Mouse (Mus musculus) gastrocnemius, adult 18-20 months (tissue): ENCODE measurements around the gene Dtx2. TPM values are rescaled to one million over a fixed set of nuclear protein-coding genes. Genes with fewer than 3 reads are reported as not detected.

ENCODE experiments used
- DNase-seq: peaks from one replicate; pipeline ENCODE4 v3.0.0; 2021; ENCODE audit warnings: low spot score
- long read RNA-seq, 2 experiments: library from polyadenylated mRNA; stranded (forward); transcript quantifications; one replicate each; pipeline ENCODE4 v2.0.0; 2021
- total RNA-seq, 2 experiments: library from RNA; stranded (reverse); gene quantifications; 2 replicates each; pipeline ENCODE4 v1.2.3; 2021

Gene Dtx2
- total RNA-seq, result 1 to 10 TPM; 7.4 to 7.6 TPM
- long read RNA-seq, experiment 1, transcript Dtx2-204 (10 exons, 2,493 nt), result major isoform, 10 of 14 reads
- long read RNA-seq, experiment 1, partial matches to known transcripts, result 3 of 14 reads
- long read RNA-seq, experiment 1, other reads (novel, unspliced or antisense), result 1 of 14 reads
- long read RNA-seq, experiment 2, transcript Dtx2-204 (10 exons, 2,493 nt), result major isoform, 5 of 8 reads
- long read RNA-seq, experiment 2, partial matches to known transcripts, result 2 of 8 reads
- long read RNA-seq, experiment 2, other reads (novel, unspliced or antisense), result 1 of 8 reads

DNA sequence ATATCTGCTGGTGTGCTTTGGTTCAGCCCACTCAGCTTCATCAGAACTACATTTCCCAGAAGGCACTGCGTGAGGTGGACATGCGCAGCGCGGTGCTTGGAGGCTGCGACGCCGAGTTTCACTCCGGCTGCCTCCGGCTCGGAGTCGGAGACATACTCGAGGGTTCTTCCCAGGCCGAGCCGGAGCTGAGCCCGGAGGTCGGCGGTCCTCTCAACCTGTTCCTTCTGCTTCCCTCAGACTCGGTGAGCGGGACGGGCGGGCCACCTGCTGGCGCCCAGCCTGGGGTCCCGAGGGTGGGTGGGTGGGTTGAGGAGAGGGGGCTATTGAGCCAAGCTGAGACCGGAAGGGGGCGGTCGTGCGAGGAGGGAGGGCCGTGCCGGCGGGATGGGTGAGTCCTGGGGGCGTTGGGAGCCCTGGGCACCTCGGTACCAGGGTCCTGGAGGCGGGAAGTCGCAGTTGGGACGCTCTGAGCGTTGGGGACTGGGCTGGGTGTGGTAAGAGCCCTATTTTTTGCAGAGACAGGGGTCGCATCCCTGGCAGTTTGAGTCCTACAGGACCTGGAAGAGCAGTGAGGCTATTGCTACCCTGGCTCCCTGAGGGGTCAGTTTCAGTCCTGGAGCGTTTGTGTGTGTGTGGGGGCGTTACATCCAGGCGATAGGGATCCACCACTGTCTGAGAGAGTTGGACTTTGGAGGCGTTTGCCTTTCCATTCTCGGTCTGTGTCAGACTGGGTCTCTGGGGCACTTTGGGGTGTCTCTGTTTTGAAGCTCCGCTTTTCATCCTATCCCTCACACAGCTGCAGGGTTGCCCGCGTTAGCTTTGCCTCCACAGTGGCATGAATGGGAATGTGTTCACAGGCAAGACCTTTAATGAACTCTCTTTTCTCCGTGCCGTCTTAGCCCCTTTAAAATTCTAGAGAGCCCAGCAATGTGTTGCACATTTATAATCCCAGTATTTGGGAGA lies at the start of gene Dtx2:
TSS of gene Dtx2 (plus strand) at position 76 of the 963 bp plus-strand sequence.
- DNase-seq, result peak; percentile 92

DNA sequence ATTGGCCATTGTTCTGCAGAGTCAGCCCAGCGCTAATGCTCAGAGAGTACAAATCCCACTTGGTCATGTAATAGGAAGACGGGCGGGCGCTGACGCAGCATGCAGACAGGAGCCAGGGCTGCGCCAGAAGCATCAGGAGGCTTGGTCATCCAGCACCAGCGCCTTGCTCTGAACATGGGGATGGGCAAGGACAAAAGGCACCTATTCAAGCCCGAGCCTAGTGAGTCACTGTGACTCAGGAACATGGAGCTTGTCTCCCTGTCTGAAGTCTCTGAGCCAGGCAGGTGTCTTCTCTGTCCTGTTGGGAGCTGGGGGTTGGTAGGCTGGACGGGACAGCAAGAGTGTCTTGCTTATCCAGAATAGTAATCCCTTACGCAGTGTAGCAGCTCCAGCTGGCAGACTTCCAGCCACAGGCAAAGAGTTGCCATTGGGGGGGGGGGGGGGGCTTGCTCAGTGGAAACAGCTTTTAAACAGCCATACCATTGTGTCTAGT lies 48.6 kb upstream of the Dtx2 start:
- no peak for DNase-seq

DNA sequence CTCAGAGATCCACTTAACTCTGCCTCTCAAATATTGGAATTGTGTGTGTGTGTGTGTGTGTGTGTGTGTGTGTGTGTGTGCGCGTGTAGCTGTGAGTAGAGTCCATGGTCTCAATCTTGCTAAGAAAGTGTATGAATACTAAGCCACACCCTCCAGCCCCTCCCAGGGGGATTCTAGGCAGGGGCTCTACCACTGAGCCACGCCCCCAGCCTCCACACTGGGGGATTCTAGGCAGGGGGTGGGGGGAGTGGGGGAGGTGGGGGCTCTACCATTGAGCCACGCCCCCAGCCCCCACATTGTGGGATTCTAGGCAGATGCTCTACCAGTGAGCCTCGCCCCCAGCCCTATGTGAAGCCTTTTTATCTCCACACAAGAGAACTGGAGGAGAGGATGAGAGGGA lies 48.0 kb upstream of the Dtx2 start:
- no peak for DNase-seq

DNA sequence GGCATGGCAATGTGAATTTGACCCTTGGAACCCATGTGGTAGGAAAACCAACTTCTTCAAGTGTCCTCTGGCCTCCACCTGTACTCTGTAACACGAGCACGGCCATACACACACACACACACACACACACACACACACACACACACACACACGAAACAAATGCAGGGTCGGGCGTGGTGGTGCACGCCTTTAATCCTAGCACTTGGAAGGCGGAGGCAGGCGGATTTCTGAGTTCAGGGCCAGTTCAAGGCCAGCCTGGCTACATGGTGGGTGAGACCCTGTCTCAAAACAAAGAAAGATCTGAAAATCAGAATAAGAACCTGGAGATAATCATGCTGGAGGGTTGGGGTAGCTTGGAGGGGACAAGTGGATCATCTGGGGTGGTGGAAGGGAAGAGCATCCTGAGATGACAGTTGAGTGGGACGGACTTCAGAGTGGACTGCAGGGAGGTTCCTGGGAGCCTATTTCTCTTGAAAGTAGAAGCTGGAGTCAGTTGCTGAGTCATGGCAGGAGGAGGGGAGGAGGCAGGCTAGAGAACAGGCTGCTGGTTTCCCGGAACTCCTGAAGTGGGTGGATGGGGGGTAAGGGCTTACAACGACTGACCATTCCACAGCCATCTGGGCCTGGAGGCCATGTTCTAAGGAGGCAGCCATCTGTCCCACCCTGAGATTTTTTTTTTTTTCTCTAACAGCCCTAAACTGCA lies 43.7 kb upstream of the Dtx2 start:
- DNase-seq, result no peak

DNA sequence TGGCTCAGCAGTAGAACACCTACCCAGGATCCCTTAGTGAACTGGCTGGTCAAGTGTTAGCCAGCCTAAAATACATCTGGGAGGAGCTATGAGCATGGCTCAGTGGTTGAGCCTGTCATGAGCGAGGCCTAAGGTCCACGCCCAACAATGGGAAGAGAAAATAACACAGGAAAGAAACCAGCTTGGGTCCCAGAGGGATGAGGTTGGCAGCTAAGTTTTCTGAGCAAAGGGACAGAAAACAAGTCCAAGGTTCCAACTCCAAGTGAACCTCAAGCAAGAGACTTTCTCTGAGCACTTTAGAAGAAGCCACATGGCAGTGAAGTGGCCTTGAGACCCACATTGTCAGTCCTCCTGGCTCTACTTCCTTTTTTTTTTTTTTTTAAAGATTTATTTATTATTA lies 42.9 kb upstream of the Dtx2 start:
- DNase-seq, result no peak

DNA sequence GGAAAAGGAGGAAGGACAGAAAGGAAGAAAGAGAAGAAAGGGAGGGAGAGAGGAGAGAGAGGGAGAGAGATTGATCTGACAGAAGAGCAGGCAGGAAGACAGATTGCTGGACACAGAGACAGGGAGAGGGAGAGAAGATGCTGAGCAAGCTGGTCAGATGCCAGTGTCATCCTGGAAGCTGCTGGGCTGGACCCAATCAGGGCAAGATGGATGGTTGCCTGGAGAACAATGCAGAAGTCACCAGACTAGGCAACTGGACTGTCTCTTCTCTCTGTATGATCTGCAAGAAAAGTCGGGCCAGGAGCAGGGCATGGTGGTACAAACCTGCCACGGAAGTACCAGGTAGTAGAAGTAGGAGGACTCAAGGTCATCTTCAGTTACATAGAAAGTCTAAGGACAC lies 41.8 kb upstream of the Dtx2 start:
- DNase-seq, result no peak

DNA sequence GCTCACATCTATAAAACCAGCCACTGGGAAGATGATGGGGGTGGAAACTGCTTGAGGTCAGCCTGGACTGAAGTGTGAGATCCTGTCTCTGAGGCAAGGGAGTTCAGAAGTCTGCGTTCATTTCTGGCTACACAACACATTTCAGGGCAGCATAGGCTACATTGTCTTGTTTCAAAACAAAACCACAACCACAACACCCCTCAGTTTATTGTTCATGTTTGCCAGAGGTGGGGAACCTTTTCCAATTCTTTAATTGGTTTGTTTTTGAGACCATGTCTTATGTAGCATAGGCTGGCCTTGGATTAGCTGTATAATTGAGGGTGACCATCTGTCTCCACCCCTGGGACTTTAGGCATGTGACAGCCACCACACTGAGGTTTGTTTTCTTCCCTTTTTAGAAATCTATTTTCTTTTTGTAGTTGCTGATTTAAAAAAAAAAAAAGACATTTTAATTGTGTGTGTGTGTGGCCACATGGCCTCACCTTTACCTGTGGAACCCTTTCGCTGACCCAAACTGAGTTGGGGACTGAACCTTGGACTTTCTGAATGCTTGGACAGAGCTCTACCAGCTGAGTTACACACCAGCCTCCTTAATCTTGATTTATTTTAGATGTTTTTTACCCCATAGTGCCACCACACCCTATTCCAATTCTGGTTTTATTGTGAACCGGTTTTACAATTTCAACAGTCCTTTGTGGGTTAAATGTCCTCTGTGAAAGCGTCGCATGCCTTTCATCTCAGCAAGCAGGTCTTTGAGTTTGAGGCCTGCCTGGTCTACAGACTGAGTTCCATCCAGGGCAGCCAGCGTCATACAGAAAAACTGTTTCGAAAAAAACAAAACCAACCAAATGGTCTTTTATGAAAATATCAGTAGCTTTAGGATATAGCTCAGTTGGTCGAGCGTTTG lies 38.0 kb upstream of the Dtx2 start:
- no peak for DNase-seq

DNA sequence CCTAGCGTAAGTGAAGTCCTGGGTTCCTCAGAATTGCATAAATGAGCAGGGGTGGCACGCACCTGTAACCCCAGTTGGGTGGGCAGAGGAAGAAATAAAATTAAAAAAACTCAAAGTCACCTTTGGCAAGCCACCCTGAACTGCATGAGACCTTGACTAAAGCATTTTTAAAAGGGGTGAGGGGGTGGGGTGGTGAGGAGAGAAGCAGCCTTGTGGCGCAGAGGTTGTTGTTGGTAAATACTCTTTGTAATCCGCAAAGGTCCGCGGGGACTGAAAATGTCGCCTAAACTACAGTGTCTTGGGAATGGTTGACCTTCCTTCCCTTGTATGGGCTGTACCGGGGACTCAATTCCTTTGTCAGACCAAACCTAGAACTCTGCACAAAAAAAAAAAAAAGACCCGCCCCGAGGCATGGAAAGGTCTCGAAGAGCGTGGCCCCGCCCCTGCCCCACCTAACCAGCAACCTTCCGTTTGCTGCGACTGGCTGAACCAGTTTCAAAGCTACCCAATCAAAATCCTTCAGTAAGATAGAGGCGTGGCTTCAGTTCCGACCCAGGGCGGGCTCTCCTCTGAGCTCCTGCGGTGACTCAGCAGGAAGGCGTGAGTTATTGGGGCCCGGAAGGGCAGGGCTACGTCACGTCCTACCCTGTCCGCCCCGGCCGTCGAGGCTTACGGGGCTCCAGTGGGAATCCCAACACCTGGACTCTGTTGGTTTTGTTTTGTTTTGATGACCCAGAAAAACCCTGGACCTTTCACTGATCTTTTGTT lies 37.2 kb upstream of the Dtx2 start:
- peak; percentile 97 for DNase-seq

DNA sequence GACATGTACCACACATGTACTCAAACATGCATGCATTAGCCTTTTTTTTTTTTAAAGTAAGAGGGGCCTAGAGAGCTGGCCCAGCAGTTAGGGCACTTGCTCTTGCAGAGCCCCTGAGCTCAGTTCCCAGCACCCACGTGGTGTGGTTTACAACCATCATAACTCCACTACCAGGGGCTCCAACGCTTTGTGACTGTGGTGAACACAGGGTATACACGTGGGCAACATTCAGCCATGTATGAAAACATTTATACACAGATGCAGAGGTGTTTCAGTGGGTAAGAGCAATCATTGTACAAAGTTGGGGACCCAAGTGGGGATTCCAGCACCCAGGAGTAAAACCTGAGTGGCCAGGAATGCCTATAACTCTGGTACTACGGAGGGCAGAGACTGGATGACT lies 36.2 kb upstream of the Dtx2 start:
- no peak for DNase-seq

DNA sequence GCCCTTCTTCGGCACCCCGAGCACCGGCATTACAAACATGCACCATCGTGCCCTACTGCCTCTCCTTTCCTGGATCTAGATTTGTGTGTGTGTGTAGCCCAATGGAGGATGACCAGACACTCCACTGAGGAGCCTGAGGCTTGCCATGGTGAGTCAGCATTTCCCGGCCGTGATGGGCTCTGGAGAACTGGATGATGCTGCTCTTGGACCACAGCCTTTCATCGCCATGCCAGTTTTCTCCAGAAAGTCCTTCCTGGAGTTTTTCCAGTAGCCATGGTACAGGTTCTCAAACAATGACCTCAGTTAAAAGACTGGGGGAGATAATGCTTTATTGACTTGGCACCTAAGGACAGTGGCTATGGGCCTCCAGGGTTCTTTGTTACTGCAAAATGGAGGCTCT lies 34.7 kb upstream of the Dtx2 start:
- no peak for DNase-seq

DNA sequence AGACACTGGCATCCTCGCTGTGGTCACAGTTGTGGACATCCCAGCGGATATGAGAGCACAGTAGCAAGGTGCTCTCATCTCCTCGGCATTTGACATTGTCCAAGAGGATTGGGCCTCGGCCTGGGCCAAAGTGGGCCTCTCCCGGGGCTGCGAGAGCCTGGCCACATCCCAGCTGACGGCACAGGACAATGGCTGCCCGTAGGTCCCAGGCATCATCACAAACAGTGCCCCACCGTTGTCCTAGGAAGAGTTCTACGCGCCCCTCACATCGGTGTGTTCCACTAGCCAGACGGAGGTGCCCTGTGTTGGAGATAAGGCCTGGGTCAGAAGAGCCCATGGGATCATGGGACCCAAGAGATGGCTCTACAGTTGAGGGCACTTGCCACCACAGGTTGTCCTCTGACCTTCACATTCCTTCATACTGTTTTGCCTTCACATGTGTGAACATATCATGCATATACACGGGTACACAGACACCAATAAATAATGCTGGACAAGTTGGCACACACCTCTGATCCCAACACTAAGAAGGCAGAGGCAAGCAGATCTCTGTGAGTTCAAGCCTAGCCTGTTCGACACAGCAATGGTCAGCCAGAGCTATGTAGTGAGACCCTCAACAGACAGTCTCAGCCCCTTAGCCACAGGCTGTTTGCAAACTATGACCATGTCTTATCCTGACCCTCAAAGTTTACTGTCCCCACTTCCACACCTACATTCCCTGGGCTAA lies 33.5 kb upstream of the Dtx2 start:
- no peak for DNase-seq

DNA sequence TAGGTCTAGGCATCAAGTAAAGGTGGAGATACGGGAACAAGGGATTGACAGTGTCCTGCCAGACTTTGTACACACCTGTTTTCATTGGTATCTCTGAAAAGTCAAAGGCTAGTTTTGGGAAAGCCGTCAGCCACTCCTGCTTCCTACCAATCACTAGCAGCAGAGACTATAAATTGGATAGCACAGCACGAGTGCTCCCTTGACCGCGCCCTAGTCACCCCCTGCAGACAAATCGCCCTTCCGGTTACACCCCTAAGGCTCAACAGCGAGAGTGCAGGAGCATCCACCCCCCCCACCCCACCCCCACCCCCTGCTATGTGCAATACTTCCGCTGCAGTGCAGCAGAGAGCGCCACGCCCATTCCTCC lies 32.5 kb upstream of the Dtx2 start:
- DNase-seq, result no peak

DNA sequence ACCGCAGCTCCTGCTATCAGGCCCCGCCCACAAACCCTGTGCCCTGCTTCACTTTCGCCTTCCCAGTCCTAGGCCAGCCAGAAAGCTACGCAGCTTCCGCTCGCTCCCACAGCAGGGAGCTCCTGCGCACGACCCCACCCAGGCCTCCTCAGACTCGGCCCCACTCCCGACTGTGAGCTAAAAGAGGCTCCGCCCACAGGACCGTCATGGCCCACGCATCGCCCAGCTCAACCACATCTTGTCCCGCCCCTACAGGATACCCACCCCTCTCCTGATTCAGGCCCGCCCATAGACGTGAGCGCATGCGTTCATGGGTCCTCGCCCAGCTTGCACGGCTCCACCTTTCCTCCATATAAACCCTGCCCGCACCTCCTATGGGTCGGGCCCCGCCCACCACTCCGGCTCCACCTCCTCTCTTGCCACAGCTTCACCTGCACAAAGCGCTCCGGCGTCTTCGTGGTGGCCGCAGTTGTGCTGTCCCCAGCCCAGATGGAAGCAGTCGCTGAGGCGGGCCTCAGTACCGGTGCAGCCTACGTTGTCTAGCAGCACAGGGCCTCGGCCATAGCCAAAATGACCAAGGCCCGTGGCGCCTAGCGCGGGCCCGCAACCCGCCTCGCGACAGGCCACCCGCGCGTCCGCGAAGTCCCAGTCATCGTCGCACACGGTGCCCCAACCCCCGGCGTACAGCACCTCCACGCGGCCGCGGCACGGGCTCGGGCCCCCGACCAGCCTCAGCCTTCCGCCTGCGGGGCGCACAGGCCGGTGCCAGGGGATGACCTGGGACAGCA lies 31.9 kb upstream of the Dtx2 start:
- DNase-seq, result peak; percentile 98

DNA sequence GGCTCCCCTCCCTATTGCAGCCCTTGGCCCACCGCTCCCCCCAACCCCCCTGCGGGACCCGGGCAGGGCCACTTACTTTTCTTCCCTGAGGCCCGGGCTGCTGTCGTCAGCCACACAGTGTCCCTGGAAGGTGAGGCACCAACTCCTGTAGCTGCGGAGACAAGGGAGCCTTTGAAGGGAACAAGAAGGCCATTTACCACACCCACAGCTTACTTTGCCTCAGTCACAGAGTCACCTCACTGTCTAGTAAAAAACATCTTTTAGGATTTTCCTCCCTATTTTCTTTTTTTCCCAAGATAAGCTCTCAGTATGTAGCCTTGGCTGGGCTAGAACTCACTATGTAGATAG lies 31.3 kb upstream of the Dtx2 start:
- no peak for DNase-seq

DNA sequence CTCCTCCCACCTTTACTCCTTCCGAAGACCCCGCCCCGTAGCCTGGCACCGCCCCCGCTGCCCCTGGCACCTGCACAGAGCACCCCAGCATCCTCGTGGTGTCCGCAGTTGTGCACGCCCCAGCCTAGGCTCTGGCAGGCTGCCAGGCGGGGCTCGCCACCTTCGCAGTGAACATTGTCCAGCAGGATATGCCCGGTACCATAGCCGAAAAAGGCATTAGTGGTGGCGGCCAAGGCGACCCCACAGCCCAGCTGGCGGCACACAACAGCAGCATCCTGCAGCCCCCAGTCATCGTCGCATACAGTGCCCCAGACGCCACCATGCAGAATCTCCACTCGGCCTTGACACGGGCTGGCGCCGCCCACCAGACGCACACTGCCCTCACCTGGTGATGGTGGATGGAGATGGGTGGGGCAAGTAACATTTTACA lies 29.1 kb upstream of the Dtx2 start:
- DNase-seq, result no peak

DNA sequence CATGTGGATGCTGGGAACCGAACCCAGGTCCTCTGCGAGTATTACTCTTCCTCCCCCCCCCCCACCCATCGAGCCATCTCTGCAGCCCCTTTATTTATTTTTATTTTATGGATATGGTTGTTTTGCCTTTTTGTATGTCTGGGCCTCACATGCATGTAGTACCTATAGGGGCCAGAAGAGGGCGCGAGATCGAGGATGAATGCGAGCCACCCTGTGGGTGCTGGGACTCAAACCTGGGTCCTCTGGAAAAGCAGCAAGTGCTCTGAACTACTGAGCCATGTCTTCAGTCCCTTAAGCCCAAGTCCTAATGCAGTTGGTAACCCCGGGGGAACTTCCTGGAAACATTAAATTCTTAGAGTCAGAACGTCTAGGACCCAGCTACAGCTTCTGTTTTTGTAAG lies 27.7 kb upstream of the Dtx2 start:
- DNase-seq, result no peak

DNA sequence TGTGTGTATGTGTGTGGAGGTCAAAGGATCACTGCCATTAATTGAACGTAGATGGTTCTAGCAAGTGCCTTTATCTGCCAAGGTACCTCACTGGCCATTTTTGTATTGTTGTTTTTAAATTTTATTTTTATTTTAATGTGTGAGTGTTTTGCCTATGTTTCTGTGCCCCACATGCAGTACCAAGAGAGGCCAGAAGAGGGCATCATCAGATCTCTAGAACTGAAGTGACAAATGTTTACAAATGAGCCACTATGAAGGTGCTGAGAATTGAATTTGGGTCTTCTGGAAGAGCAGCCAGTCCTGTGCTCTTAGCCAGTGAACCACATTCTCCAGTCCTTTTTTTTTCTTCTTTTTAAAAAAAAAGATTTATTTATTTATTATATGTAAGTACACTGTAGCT lies 25.8 kb upstream of the Dtx2 start:
- DNase-seq, result peak; percentile 38

DNA sequence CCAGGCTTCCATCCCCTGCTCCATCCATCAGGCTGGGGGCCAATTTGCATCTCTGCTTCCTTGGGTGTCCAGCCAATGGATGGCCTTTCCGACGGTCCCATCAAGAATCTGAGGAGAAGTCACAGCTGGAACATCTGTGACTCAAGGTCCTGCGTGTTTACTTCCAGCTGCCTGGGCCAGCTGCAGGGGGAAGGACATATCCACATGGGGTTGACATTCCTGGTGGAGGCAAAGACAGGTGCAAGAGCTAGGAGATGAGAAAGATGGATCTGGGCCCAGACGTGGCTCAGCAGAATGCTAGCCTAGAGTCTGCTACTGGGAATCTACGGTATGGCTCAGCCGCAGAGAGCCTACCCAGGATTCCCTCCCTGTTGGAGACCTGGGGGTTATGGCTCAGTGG lies 24.4 kb upstream of the Dtx2 start:
- DNase-seq, result no peak

DNA sequence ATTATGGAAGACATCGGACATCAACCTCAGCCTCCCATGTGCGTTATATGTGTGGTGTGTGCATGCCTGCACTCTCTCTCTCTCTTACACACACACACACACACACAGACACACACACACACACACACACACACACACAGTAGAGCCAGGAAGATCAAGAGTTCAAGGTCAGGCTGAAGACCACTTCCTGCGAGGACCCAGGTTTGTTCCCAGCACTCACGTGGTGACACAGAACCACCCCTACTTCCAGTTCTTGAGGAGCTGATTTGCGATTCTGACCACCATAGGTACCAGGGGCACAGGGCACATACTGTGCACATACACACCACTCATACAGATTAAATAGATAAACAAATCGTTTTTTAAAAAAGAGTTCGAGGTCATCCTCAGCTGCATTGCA lies 22.7 kb upstream of the Dtx2 start:
- DNase-seq, result no peak
